Mouse (Mus musculus): ENCODE results near the gene Olfr617. TPM values are rescaled to one million over a fixed set of nuclear protein-coding genes. Genes with fewer than 3 reads are reported as not detected.
"Not testable (repeated sequence)": the region's sequence is repeated elsewhere in the genome, so short reads cannot be mapped to it uniquely, and the experiment has no call there.

Olfr617 gene
- polyA plus RNA-seq (2015; fragmentation: Nextera tagmentation; extraction: Ambion mirVana), result not detected in 2 replicates

DNA sequence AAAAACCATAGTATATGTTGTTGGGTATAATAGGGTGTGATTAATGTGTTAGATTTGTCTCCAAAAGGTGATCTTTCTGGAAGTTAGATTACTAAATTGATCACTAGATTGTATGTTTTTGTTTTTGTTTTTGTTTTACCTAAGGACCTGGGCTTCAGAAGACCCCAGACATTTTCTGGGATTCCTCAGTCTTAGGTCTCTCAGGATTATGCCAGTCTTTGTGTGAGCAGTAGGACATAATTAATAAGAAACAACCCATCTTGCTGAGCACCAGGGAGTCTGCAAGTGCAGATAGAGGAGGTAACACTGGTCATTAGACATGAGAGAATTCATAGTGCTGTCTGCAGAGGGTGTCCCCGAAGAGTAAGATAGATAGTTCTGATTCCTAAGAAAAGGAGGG is at the start of gene Olfr617:
Olfr617 (plus strand) TSS at position 301 of the 400 bp plus-strand sequence.
- H3K9me3 ChIP-seq (replicated peaks; ENCODE audit: control insufficient read depth, low read length), result no peaks in the 10 kb centered on the region
- no peak within 1 kb of the TSS for H3K9ac ChIP-seq (ENCODE audit: low read depth, low read length)
- no peak within 1 kb of the TSS for H3K27ac ChIP-seq (ENCODE audit: low read length)
- H3K36me3 ChIP-seq (ENCODE audit: control insufficient read depth, insufficient read depth), result no peaks in the 10 kb centered on the region
- no peaks in the 10 kb centered on the region for H3K4me1 ChIP-seq (ENCODE audit: control insufficient read depth, low read depth, low read length)
- 47% methylated on average over 1 of the region's 1 CpGs for WGBS (ENCODE audit: insufficient replicate concordance)
- H3K27me3 ChIP-seq (ENCODE audit: control insufficient read depth, insufficient read depth, low read depth, low read length), result no peaks in the 10 kb centered on the region
- ATAC-seq (ENCODE audit: low read depth), result no peak
- H3K4me3 ChIP-seq (ENCODE audit: low read depth, low read length), result no peak within 1 kb of the TSS
- H3K4me2 ChIP-seq (ENCODE audit: low read depth, low read length), result no peak within 1 kb of the TSS

DNA sequence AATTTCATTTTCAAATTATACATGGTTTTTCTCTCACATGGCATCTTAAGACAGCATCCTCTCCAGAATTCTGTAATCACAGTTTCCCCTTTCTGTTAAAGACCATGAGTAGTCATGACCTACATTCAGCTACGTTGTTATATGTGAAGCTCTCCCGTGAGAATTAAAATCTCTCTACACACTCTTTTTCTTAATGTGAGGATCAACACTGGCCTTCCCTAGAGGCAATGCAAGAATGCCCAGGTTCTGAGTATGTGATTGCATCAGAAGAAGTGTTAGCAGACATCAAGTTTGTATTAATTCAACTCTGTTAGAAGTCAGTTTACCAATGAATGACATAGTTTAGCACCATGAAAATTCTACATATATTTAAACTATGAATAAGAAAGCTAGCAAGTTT is 30.2 kb upstream of the Olfr617 start, which contains the start of gene Olfr612:
Olfr612 (minus strand) TSS at position 101 of the 400 bp plus-strand sequence.
- H3K36me3 ChIP-seq (ENCODE audit: control insufficient read depth, insufficient read depth); H3K27me3 ChIP-seq (ENCODE audit: control insufficient read depth, insufficient read depth, low read depth, low read length); H3K4me3 ChIP-seq (ENCODE audit: low read depth, low read length); H3K4me1 ChIP-seq (ENCODE audit: control insufficient read depth, low read depth, low read length); H3K27ac ChIP-seq (ENCODE audit: low read length); H3K4me2 ChIP-seq (ENCODE audit: low read depth, low read length); H3K9ac ChIP-seq (ENCODE audit: low read depth, low read length); ATAC-seq (ENCODE audit: low read depth); H3K9me3 ChIP-seq (replicated peaks; ENCODE audit: control insufficient read depth, low read length): not testable (repeated sequence)
- WGBS (ENCODE audit: insufficient replicate concordance), result 67% methylated on average over 2 of the region's 2 CpGs

DNA sequence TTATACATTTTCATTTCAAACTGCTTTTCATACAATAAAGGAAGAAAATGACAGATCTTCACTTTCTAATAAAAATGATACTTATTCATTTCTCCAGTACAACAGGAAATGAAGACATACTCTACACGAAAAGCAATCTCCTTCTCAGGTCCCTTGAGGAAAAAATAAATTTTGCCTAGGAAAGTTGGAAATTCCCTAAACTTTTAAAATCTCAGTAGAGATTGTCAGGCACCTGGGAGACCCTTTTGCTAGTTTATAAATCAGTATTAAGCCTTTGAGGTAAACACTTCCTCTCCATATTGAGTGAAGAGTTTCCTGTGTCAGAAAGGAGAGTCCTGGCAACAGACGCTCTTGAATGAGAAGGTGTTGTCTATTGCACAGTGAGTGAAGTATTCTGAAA is 25.1 kb upstream of the Olfr617 start, which contains the start of gene Olfr613:
Olfr613 (plus strand) TSS at position 301 of the 400 bp plus-strand sequence.
- Histone ChIP-seq H3K4me2 (ENCODE audit: low read depth, low read length) (no peak within 1 kb of the TSS), H3K27ac (ENCODE audit: low read length) (no peak within 1 kb of the TSS), H3K4me1 (ENCODE audit: control insufficient read depth, low read depth, low read length) (no peaks in the 10 kb centered on the region), H3K9me3 (replicated peaks; ENCODE audit: control insufficient read depth, low read length) (no peaks in the 10 kb centered on the region), H3K27me3 (ENCODE audit: control insufficient read depth, insufficient read depth, low read depth, low read length) (no peaks in the 10 kb centered on the region), H3K9ac (ENCODE audit: low read depth, low read length) (no peak within 1 kb of the TSS), H3K36me3 (ENCODE audit: control insufficient read depth, insufficient read depth) (no peaks in the 10 kb centered on the region), H3K4me3 (ENCODE audit: low read depth, low read length) (no peak within 1 kb of the TSS)
- WGBS (ENCODE audit: insufficient replicate concordance), result 41% methylated on average over 2 of the region's 2 CpGs
- no peak for ATAC-seq (ENCODE audit: low read depth)

DNA sequence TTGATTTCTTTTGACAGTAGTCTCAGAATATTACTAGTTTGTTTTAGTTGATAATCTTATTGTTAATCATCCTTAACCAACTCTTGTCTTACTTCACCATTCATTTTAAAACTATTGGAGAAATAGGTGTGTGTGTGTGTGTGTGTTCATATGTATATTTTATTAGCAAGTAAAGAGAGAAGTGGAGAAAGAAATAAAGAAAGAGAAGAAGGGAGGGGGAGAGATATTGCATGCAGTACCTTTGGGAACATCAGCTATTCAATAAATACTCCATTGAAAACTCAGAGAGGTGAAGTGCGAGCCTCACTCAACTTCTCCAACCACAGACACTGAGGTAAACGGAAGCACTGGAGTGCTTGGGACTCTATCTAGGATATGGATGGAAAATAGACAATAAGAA is 17.1 kb upstream of the Olfr617 start, which contains the start of gene Olfr615:
Olfr615 (plus strand) TSS at position 301 of the 400 bp plus-strand sequence.
- Histone ChIP-seq H3K4me2 (ENCODE audit: low read depth, low read length) (no peak within 1 kb of the TSS), H3K36me3 (ENCODE audit: control insufficient read depth, insufficient read depth) (no peaks in the 10 kb centered on the region), H3K9ac (ENCODE audit: low read depth, low read length) (no peak within 1 kb of the TSS), H3K4me3 (ENCODE audit: low read depth, low read length) (no peak within 1 kb of the TSS), H3K27ac (ENCODE audit: low read length) (no peak within 1 kb of the TSS), H3K27me3 (ENCODE audit: control insufficient read depth, insufficient read depth, low read depth, low read length) (no peaks in the 10 kb centered on the region), H3K4me1 (ENCODE audit: control insufficient read depth, low read depth, low read length) (no peaks in the 10 kb centered on the region), H3K9me3 (replicated peaks; ENCODE audit: control insufficient read depth, low read length) (no peaks in the 10 kb centered on the region)
- WGBS (ENCODE audit: insufficient replicate concordance), result 59% methylated on average over 2 of the region's 2 CpGs
- ATAC-seq (ENCODE audit: low read depth), result no peak

DNA sequence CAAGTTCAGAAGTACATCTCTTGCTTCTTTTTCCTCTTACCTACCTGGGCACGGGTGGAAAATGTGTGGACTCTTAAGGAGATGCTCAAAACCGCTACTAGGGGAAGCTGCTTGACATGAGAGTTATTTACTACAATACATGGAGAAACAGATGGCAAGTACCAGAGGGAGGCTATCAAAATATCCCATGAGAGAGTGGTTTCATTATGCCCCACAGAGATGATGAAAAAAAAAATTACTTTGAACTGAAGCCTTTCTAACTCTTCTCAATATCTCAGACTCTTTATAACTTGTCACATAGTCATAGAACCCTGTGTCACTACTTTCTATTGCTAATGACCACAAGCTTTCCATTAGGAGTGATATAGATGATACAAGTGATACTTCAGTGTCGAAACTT is 3.8 kb upstream of the Olfr617 start, which contains the start of gene Olfr616:
Olfr616 (minus strand) TSS at position 101 of the 400 bp plus-strand sequence.
- no peak for ATAC-seq (ENCODE audit: low read depth)
- Histone ChIP-seq H3K27me3 (ENCODE audit: control insufficient read depth, insufficient read depth, low read depth, low read length) (no peaks in the 10 kb centered on the region), H3K9ac (ENCODE audit: low read depth, low read length) (no peak within 1 kb of the TSS), H3K27ac (ENCODE audit: low read length) (no peak within 1 kb of the TSS), H3K4me1 (ENCODE audit: control insufficient read depth, low read depth, low read length) (no peaks in the 10 kb centered on the region), H3K9me3 (replicated peaks; ENCODE audit: control insufficient read depth, low read length) (no peaks in the 10 kb centered on the region), H3K36me3 (ENCODE audit: control insufficient read depth, insufficient read depth) (no peaks in the 10 kb centered on the region), H3K4me2 (ENCODE audit: low read depth, low read length) (no peak within 1 kb of the TSS), H3K4me3 (ENCODE audit: low read depth, low read length) (no peak within 1 kb of the TSS)
- WGBS (ENCODE audit: insufficient replicate concordance), result 61% methylated on average over 3 of the region's 3 CpGs

DNA sequence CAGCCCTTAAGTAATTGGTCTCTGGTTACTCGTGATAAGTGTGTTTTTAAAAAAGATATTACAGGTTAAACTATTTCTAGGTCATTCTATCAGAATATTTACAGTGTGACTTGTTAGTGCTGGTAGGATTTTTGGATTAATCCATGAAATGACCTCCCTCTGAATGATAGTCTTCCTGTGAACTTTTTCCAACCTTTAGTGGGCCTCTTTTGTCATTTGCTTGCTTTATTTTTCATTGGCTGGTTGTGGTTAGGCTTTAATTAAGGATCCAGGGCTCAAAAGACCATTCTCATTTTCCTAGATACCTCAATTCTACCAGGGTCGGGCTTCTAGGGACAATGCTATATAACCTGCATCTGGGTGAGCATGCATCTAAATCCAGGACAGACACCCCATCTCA is 16.9 kb downstream of the Olfr617 start, which contains the start of gene Olfr618:
Olfr618 (plus strand) TSS at position 301 of the 400 bp plus-strand sequence.
- 28% methylated on average over 2 of the region's 2 CpGs for WGBS (ENCODE audit: insufficient replicate concordance)
- no peaks in the 10 kb centered on the region for H3K4me1 ChIP-seq (ENCODE audit: control insufficient read depth, low read depth, low read length)
- ATAC-seq (ENCODE audit: low read depth), result no peak

DNA sequence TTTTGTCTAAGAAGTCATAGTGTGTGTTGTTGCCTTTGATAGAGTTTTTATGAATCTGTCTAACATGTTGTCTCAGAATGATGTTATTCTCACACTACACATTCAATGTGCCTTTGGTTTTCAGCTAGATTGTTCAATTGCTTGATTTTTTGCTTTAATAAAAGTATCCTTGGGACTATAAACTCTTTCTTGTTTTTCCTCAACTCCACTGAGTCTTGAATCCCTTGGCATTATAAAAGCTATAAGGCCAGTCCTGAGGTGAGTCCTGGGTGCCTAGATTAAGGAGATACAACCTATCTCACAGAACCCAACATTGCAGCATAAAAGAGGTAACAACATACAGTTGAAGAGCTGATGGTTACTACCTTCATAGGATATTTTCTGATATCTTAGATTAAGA is 27.4 kb downstream of the Olfr617 start, which contains the start of gene Olfr619:
Olfr619 (plus strand) TSS at position 301 of the 400 bp plus-strand sequence.
- no peaks in the 10 kb centered on the region for H3K4me1 ChIP-seq (ENCODE audit: control insufficient read depth, low read depth, low read length)
- no peak within 1 kb of the TSS for H3K4me2 ChIP-seq (ENCODE audit: low read depth, low read length)
- no peak within 1 kb of the TSS for H3K27ac ChIP-seq (ENCODE audit: low read length)
- no peaks in the 10 kb centered on the region for H3K9me3 ChIP-seq (replicated peaks; ENCODE audit: control insufficient read depth, low read length)
- no peak within 1 kb of the TSS for H3K4me3 ChIP-seq (ENCODE audit: low read depth, low read length)
- no peak within 1 kb of the TSS for H3K9ac ChIP-seq (ENCODE audit: low read depth, low read length)
- H3K27me3 ChIP-seq (ENCODE audit: control insufficient read depth, insufficient read depth, low read depth, low read length), result no peaks in the 10 kb centered on the region
- H3K36me3 ChIP-seq (ENCODE audit: control insufficient read depth, insufficient read depth), result no peaks in the 10 kb centered on the region
- ATAC-seq (ENCODE audit: low read depth), result no peak

More for the DNA sequence above, 16.9 kb downstream of the Olfr617 start, which contains the start of gene Olfr618:
- Histone ChIP-seq H3K27ac (ENCODE audit: low read length) (no peak within 1 kb of the TSS), H3K36me3 (ENCODE audit: control insufficient read depth, insufficient read depth) (no peaks in the 10 kb centered on the region), H3K27me3 (ENCODE audit: control insufficient read depth, insufficient read depth, low read depth, low read length) (no peaks in the 10 kb centered on the region), H3K9me3 (replicated peaks; ENCODE audit: control insufficient read depth, low read length) (no peaks in the 10 kb centered on the region), H3K4me2 (ENCODE audit: low read depth, low read length) (no peak within 1 kb of the TSS), H3K4me3 (ENCODE audit: low read depth, low read length) (no peak within 1 kb of the TSS), H3K9ac (ENCODE audit: low read depth, low read length) (no peak within 1 kb of the TSS)

DNA sequence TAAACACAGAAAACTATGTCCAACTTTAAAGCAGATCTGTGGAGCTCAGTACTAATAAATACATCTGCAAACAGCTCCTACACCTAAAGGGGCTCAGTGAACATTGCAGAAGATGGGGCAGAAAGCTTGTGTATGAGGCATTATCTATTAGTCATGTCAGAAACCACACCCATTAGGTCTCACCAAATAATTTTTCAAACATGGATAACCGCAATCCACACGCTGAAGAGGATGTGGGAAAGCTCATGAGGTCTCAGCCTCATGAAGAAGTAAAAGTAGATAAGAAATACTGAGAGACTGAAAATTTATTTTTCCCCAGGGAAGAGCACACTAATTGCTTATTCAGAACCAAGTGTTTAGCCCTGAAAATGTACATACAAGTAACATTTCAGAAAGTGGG is 34.6 kb downstream of the Olfr617 start:
- Histone ChIP-seq H3K27ac (ENCODE audit: low read length) (no peak overlapping the region), H3K9ac (ENCODE audit: low read depth, low read length) (no peak overlapping the region), H3K4me1 (ENCODE audit: control insufficient read depth, low read depth, low read length) (no peaks in the 10 kb centered on the region), H3K4me2 (ENCODE audit: low read depth, low read length) (no peak overlapping the region), H3K36me3 (ENCODE audit: control insufficient read depth, insufficient read depth) (no peaks in the 10 kb centered on the region), H3K9me3 (replicated peaks; ENCODE audit: control insufficient read depth, low read length) (no peaks in the 10 kb centered on the region), H3K4me3 (ENCODE audit: low read depth, low read length) (no peak overlapping the region), H3K27me3 (ENCODE audit: control insufficient read depth, insufficient read depth, low read depth, low read length) (no peaks in the 10 kb centered on the region)
- ATAC-seq (ENCODE audit: low read depth), result no peak
- WGBS (ENCODE audit: insufficient replicate concordance), result 30% methylated on average over 2 of the region's 2 CpGs

DNA sequence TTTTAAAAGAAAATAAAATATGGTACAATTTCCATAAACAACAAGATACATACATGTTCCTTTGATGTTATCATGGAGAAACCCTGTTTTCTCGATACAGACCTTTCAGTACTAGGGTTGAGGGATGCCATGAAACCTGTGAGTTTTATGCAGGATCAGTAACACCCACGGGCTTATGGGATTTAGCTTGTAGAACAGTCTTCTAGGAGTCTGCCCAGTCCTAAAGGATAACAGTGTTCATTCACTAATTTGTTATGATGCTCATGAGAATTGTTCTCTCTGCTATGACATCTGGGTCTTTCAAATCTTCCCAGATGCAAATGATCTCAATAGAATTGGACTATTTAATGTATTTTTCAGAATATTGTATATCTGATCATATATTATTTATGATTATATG is 39.6 kb downstream of the Olfr617 start, which contains the start of gene Olfr620:
Olfr620 (minus strand) TSS at position 101 of the 400 bp plus-strand sequence.
- no peaks in the 10 kb centered on the region for H3K4me1 ChIP-seq (ENCODE audit: control insufficient read depth, low read depth, low read length)
- no peak within 1 kb of the TSS for H3K4me2 ChIP-seq (ENCODE audit: low read depth, low read length)
- no peak for ATAC-seq (ENCODE audit: low read depth)
- no peak within 1 kb of the TSS for H3K27ac ChIP-seq (ENCODE audit: low read length)
- WGBS (ENCODE audit: insufficient replicate concordance), result 44% methylated on average over 2 of the region's 2 CpGs
- H3K27me3 ChIP-seq (ENCODE audit: control insufficient read depth, insufficient read depth, low read depth, low read length), result no peaks in the 10 kb centered on the region
- H3K36me3 ChIP-seq (ENCODE audit: control insufficient read depth, insufficient read depth), result no peaks in the 10 kb centered on the region
- no peaks in the 10 kb centered on the region for H3K9me3 ChIP-seq (replicated peaks; ENCODE audit: control insufficient read depth, low read length)
- H3K9ac ChIP-seq (ENCODE audit: low read depth, low read length), result no peak within 1 kb of the TSS
- H3K4me3 ChIP-seq (ENCODE audit: low read depth, low read length), result no peak within 1 kb of the TSS
